Mouse (Mus musculus) stomach, embryonic 16.5 days (tissue): Measurements from ENCODE around the gene Adamts6. TPM values are rescaled to one million over a fixed set of nuclear protein-coding genes. Genes with fewer than 3 reads are reported as not detected.

ENCODE experiments used
- ATAC-seq: fragments of 200-750 bp; cut with Nextera tagmentation; 2 replicates; pipeline ENCODE4 v1.8.0; 2017; ENCODE audit warnings: moderate number of reproducible peaks, moderate TSS enrichment; ENCODE audit not compliant: insufficient read depth, low FRiP score
- H3K27ac ChIP-seq: fragments of 300-500 bp; sonication (generic); 2 replicates; pipeline ENCODE4 v1.5.1; 2014; ENCODE audit warnings: low read length
- H3K27me3 ChIP-seq: fragments of 300-500 bp; sonication (generic); 2 replicates; pipeline ENCODE4 v1.6.1; 2014; ENCODE audit warnings: low read length, control low read depth, mixed read lengths; ENCODE audit not compliant: control insufficient read depth, insufficient read depth
- H3K36me3 ChIP-seq: fragments of 300-500 bp; sonication (generic); 2 replicates; pipeline ENCODE4 v1.6.1; 2014; ENCODE audit warnings: low read length; ENCODE audit not compliant: control insufficient read depth, insufficient read depth
- H3K4me1 ChIP-seq: fragments of 300-500 bp; sonication (generic); 2 replicates; pipeline ENCODE4 v1.6.1; 2014; ENCODE audit warnings: low read length, control low read depth, mixed read lengths; ENCODE audit not compliant: control insufficient read depth, insufficient read depth
- H3K4me2 ChIP-seq: fragments of 300-500 bp; sonication (generic); 2 replicates; pipeline ENCODE4 v1.6.1; 2014; ENCODE audit warnings: low read depth, low read length, mixed read lengths
- H3K4me3 ChIP-seq: fragments of 300-500 bp; sonication (generic); replicated peaks from 2 replicates; pipeline ENCODE4 v1.5.1; 2014; ENCODE audit warnings: mild to moderate bottlenecking, low read length
- H3K9ac ChIP-seq: fragments of 300-500 bp; sonication (generic); 2 replicates; pipeline ENCODE4 v1.6.1; 2014; ENCODE audit warnings: low read length
- H3K9me3 ChIP-seq: fragments of 300-500 bp; sonication (generic); replicated peaks from 2 replicates; pipeline ENCODE4 v1.6.1; 2016; ENCODE audit warnings: low read length, control low read depth; ENCODE audit not compliant: control insufficient read depth
- WGBS: fragments of 180-500 bp; shearing (Covaris S2); extraction: QIAGEN DNeasy Blood & Tissue Kit; methylation state at CpG from one replicate; pipeline ENCODE4 v1.1.7; 2014; 5-methylcytosine and 5-hydroxymethylcytosine counted together
- polyA plus RNA-seq: library from polyadenylated mRNA; unstranded; fragments of >200 nt; fragmentation: Nextera tagmentation; extraction: Ambion mirVana; gene quantifications from 2 replicates; pipeline ENCODE4 v1.2.1, GENCODE M21; 2015

Gene Adamts6
- polyA plus RNA-seq, 1 experiment from 2014 or later: 2.6 TPM

DNA sequence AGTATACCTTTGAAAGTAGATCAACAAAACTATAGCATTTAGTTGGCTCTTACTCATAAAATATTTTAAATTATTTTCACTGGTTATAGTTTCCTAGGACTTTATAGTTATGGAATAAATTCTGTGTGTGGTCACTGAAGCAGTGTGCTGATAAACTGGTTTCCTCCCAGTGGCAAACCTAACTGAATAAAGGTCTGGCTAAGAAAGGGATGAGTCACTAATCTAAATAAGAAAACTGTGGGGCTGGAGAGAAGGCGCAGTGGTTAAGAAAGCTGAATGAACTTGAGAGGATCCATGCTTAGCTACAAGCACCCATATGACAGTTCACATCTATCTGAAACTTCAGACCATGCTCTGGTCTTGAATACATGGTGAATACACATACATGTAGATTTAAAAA is 7.8 kb downstream of the Adamts6 start:
- H3K4me1 ChIP-seq: no peaks in the 10 kb centered on the region
- ATAC-seq: no peak
- no peaks in the 10 kb centered on the region for H3K27me3 ChIP-seq
- no peaks in the 10 kb centered on the region for H3K9me3 ChIP-seq
- H3K9ac ChIP-seq: no peak overlapping the region
- 71% methylated on average over 1 of the region's 1 CpGs for WGBS
- H3K4me2 ChIP-seq: no peak overlapping the region
- no peak overlapping the region for H3K27ac ChIP-seq
- H3K36me3 ChIP-seq: no peaks in the 10 kb centered on the region
- no peak overlapping the region for H3K4me3 ChIP-seq

DNA sequence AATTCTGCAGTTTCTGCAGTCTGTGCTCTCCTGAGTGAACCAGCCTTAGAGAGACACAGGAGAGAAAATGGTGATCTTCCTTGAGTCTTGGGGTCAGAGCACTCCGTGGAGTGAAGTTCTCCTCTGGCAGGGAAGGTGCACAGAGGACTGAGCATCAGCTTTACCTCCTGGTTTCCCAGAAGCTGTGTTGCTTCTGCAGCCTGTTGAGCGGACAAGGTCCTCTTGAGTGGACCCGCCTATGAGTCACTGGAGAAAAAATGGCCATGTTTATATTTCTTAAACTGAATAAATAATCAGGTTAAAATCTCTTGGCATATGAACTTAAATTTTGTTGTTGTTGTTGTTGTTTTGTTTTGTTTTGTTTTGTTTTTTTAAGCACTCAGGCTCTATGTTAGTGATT is 41.7 kb downstream of the Adamts6 start:
- ATAC-seq: no peak
- 81% methylated on average over 3 of the region's 3 CpGs for WGBS

GRCm38 (mm10) chr13:104329742-104330141 is 42.1 kb downstream of the Adamts6 start:
- Histone ChIP-seq H3K9me3 (no peaks in the 10 kb centered on the region), H3K27ac (no peak overlapping the region), H3K4me2 (no peak overlapping the region), H3K4me3 (no peak overlapping the region), H3K27me3 (no peaks in the 10 kb centered on the region), H3K9ac (no peak overlapping the region), H3K36me3 (no peaks in the 10 kb centered on the region), H3K4me1 (no peaks in the 10 kb centered on the region)
- WGBS: 60% methylated on average over 2 of the region's 2 CpGs
- ATAC-seq: no peak

More for the DNA sequence above, 41.7 kb downstream of the Adamts6 start:
- Histone ChIP-seq H3K27me3 (no peaks in the 10 kb centered on the region), H3K4me3 (no peak overlapping the region), H3K36me3 (no peaks in the 10 kb centered on the region), H3K27ac (no peak overlapping the region), H3K4me2 (no peak overlapping the region), H3K9ac (no peak overlapping the region), H3K9me3 (no peaks in the 10 kb centered on the region), H3K4me1 (no peaks in the 10 kb centered on the region)

- Histone ChIP-seq H3K27me3 (no peaks in the 10 kb centered on the region), H3K36me3 (no peaks in the 10 kb centered on the region), H3K4me2 (no peak overlapping the region), H3K4me1 (no peaks in the 10 kb centered on the region), H3K4me3 (no peak overlapping the region), H3K9me3 (no peaks in the 10 kb centered on the region), H3K27ac (no peak overlapping the region), H3K9ac (no peak overlapping the region)
- 45% methylated on average over 5 of the region's 5 CpGs for WGBS
- no peak for ATAC-seq
Observed at GRCm38 (mm10) chr13:104352590-104352989, 65.0 kb downstream of the Adamts6 start.

DNA sequence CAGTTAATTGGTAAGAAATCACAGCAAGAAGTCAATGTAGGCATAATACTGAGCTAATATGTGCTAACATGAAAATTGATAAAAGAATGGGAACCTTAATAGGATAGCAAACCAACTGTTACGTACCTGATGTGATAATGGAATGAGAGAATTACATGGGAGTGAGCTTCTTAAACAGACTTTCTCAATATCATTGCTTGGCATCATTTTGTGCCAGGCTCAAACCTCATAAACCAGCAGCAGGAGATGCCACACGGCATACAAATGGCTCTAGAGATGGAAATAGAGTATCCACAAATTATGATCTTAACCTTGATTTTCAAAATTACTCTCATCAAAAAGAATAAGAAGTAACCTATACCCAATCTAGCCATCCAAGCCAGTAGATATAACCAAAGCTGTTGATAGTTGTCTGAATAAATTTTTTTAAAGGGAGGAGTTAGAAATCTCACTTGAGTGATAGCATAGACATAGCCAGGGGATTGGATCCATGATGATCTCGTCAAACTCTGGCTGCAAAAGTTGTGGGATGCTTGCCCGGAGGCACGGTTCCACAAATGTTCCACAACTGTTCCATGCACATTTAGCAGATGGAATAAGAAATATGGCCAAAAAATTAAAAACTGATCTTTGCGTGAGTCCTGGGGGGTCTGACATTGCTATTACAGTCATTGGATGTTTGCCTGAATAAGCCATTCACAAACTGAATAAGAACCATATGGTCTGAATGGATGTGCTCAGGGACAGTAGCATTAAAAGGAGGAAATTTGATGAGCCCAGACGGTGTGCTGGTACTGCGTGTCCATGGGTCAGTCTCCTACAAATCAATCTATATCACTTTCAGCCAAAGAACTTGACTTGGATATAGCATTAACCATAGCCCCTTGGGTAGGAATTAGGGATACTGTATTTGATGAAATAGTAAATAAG is 106.1 kb downstream of the Adamts6 start:
- H3K9me3 ChIP-seq: no peaks in the 10 kb centered on the region
- no peak overlapping the region for H3K27ac ChIP-seq
- H3K36me3 ChIP-seq: no peaks in the 10 kb centered on the region
- H3K27me3 ChIP-seq: no peaks in the 10 kb centered on the region
- H3K4me1 ChIP-seq: no peaks in the 10 kb centered on the region
- no peak overlapping the region for H3K4me3 ChIP-seq
- no peak overlapping the region for H3K4me2 ChIP-seq
- 69% methylated on average over 8 of the region's 8 CpGs for WGBS
- H3K9ac ChIP-seq: no peak overlapping the region
- 0 out of 2 replicates have a peak, but pooled peaks have one; percentile 21 for ATAC-seq

GRCm38 (mm10) chr13:104397814-104398213 is 110.2 kb downstream of the Adamts6 start:
- H3K27me3 ChIP-seq: no peaks in the 10 kb centered on the region
- no peak overlapping the region for H3K27ac ChIP-seq
- H3K36me3 ChIP-seq: no peaks in the 10 kb centered on the region
- 65% methylated on average over 8 of the region's 8 CpGs for whole genome bisulfite sequencing
- H3K4me3 ChIP-seq: no peak overlapping the region
- no peaks in the 10 kb centered on the region for H3K4me1 ChIP-seq
- no peaks in the 10 kb centered on the region for H3K9me3 ChIP-seq
- ATAC-seq: no peak
- no peak overlapping the region for H3K9ac ChIP-seq
- no peak overlapping the region for H3K4me2 ChIP-seq

GRCm38 (mm10) chr13:104432734-104433133 is 145.1 kb downstream of the Adamts6 start:
- Histone ChIP-seq H3K27ac (no peak overlapping the region), H3K36me3 (no peaks in the 10 kb centered on the region), H3K4me2 (no peak overlapping the region), H3K4me1 (no peaks in the 10 kb centered on the region), H3K4me3 (no peak overlapping the region), H3K9me3 (no peaks in the 10 kb centered on the region), H3K27me3 (no peaks in the 10 kb centered on the region), H3K9ac (no peak overlapping the region)
- 84% methylated on average over 2 of the region's 2 CpGs for WGBS
- no peak for ATAC-seq

- 82% methylated on average over 7 of the region's 7 CpGs for WGBS
- Histone ChIP-seq H3K4me1 (no peaks in the 10 kb centered on the region), H3K4me3 (no peak overlapping the region), H3K36me3 (no peaks in the 10 kb centered on the region), H3K4me2 (no peak overlapping the region), H3K27ac (no peak overlapping the region), H3K9ac (no peak overlapping the region), H3K9me3 (no peaks in the 10 kb centered on the region), H3K27me3 (no peaks in the 10 kb centered on the region)
- ATAC-seq: no peak
Observed at GRCm38 (mm10) chr13:104442559-104442958, 154.9 kb downstream of the Adamts6 start.

- Histone ChIP-seq H3K27me3 (no peaks in the 10 kb centered on the region), H3K4me1 (no peaks in the 10 kb centered on the region), H3K9me3 (no peaks in the 10 kb centered on the region), H3K4me2 (no peak overlapping the region), H3K36me3 (no peaks in the 10 kb centered on the region), H3K4me3 (no peak overlapping the region), H3K9ac (no peak overlapping the region), H3K27ac (no peak overlapping the region)
- no peak for ATAC-seq
- 53% methylated on average over 1 of the region's 1 CpGs for WGBS
Observed at GRCm38 (mm10) chr13:104445437-104445836, 157.8 kb downstream of the Adamts6 start.
